In the genomic region with DNA sequence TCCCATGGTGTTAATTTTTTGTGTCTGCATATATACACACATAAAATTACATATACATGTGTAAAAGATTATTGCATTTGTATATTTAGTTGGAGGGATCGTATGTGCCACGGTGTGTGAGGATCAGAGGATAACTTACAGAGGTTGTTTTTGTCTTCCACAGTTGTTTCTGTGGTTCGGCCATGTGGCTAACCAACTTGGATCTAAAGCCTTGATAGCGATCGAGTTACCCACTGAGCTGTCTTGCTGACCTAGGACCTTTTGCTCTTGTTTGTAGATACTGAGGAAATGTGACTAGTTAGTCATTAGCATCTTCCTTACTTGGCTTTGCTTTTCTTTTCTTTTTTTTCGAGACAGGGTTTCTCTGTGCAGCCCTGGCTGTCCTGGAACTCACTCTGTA, we compare ENCODE assay signal across 22 mouse cellular contexts. TPM values are rescaled to one million over a fixed set of nuclear protein-coding genes. Genes with fewer than 3 reads are reported as not detected.
A peak's percentile ranks its signal among the peaks of the same experiment; 100 is the strongest.
DNase-seq lines count a peak whose midpoint lies in the region; ATAC-seq and TF ChIP-seq lines count a peak whose summit lies in the region.
"Had no signal": no experiment of that assay in that cellular context is flagged by ENCODE, and none has a peak within 500 bp of the region (broad histone marks: within the 10 kb centered on the region; RNA-seq: fewer than 3 reads in every experiment).

No protein-coding gene starts in this region.

- H3K4me1 ChIP-seq in liver, embryonic 12.5 days: peaks cover 96% of the 10 kb centered on the region
- H3K4me1 ChIP-seq in midbrain, postnatal 0 days (ENCODE audit: insufficient read depth, low read length): 0 out of 2 replicates have a peak, but pooled peaks cover 2% of the 10 kb centered on the region

- WGBS in liver, embryonic 12.5 days (ENCODE audit: insufficient replicate concordance): 49% methylated on average over 6 of the region's 6 CpGs
- WGBS in midbrain, postnatal 0 days: 95% methylated on average over 6 of the region's 6 CpGs

- no peak overlapping the region for H3K4me2 ChIP-seq in liver, embryonic 12.5 days
- H3K4me2 ChIP-seq in midbrain, postnatal 0 days (ENCODE audit: low read depth, low read length, poor library complexity, severe bottlenecking): no peak overlapping the region
- H3K4me2 ChIP-seq: forebrain, embryonic 13.5 days; hindbrain, embryonic 12.5 days had no signal

- H3K36me3 ChIP-seq in liver, embryonic 12.5 days: peaks cover 22% of the 10 kb centered on the region
- H3K36me3 ChIP-seq in midbrain, postnatal 0 days (ENCODE audit: insufficient read depth, low read length): no peaks in the 10 kb centered on the region

- DNase-seq in liver: no peak
- DNase-seq in CD4-positive helper T cell, adult 2 months (ENCODE audit: low read depth, low spot score): peak; percentile 71
- peak; percentile 76 for DNase-seq in induced T-regulatory cell, adult 2 months (ENCODE audit: low read depth)
- peak; percentile 39 for DNase-seq in naive thymus-derived CD4-positive, alpha-beta T cell, adult 2 months (ENCODE audit: low read depth)
- DNase-seq in left cerebral cortex, postnatal 4 days: no peak
- no peak for DNase-seq in midbrain, postnatal 0 days (ENCODE audit: low spot score)
- DNase-seq: adrenal gland, adult 8-10 months; adrenal gland, postnatal 36 days; cerebellum, adult 2 months; cerebellum, postnatal 10 days; gastrocnemius, postnatal 36 days; heart, adult 18-20 months; heart, postnatal 10 days; heart, postnatal 4 days had no signal

- no peaks in the 10 kb centered on the region for H3K9me3 ChIP-seq in liver, embryonic 12.5 days (replicated peaks)
- no peaks in the 10 kb centered on the region for H3K9me3 ChIP-seq in midbrain, postnatal 0 days (ENCODE audit: low read length)
- H3K9me3 ChIP-seq: embryonic facial prominence, embryonic 10.5 days; forebrain, embryonic 13.5 days; heart, embryonic 10.5 days; hindbrain, embryonic 12.5 days had no signal

- ATAC-seq in liver, embryonic 12.5 days: no peak
- ATAC-seq in midbrain, postnatal 0 days (ENCODE audit: low FRiP score): no peak
- ATAC-seq: forebrain, embryonic 13.5 days; hindbrain, embryonic 16.5 days had no signal

- TF ChIP-seq CTCF in midbrain, postnatal 0 days (IDR thresholded peaks at IDR 0.05): no peak

- no peak overlapping the region for H3K27ac ChIP-seq in liver, embryonic 12.5 days
- H3K27ac ChIP-seq in midbrain, postnatal 0 days (ENCODE audit: low read depth, low read length): no peak overlapping the region
- H3K27ac ChIP-seq: embryonic facial prominence, embryonic 10.5 days; forebrain, embryonic 13.5 days; heart, embryonic 10.5 days; hindbrain, embryonic 12.5 days had no signal

- intact Hi-C loops in left cerebral cortex, postnatal 4 days (cut with DNase I): no loop called here

- H3K4me3 ChIP-seq in liver, embryonic 12.5 days: no peak overlapping the region
- no peak overlapping the region for H3K4me3 ChIP-seq in midbrain, postnatal 0 days (ENCODE audit: low read depth, low read length)
- H3K4me3 ChIP-seq: embryonic facial prominence, embryonic 10.5 days; forebrain, embryonic 13.5 days; heart, embryonic 10.5 days; hindbrain, embryonic 12.5 days had no signal

- H3K27me3 ChIP-seq in liver, embryonic 12.5 days (replicated peaks): no peaks in the 10 kb centered on the region
- no peaks in the 10 kb centered on the region for H3K27me3 ChIP-seq in midbrain, postnatal 0 days (ENCODE audit: insufficient read depth, low read length)
- H3K27me3 ChIP-seq: CH12.LX; forebrain, embryonic 13.5 days; hindbrain, embryonic 12.5 days had no signal

- peak overlapping the region; percentile 1; the same call in 1 of the 2 replicates for H3K9ac ChIP-seq in liver, embryonic 12.5 days
- no peak overlapping the region for H3K9ac ChIP-seq in midbrain, postnatal 0 days (replicated peaks; ENCODE audit: low read length, poor library complexity, severe bottlenecking)
- H3K9ac ChIP-seq: forebrain, embryonic 13.5 days; hindbrain, embryonic 12.5 days had no signal

RNA-seq across cellular contexts. Expression of gene Srebf2, which starts 9.3 kb away (rescaled TPM):
- 96.9 and 99.4 TPM in 2 replicates for polyA plus RNA-seq in liver, embryonic 12.5 days (2016; fragmentation: Nextera tagmentation; extraction: Ambion mirVana)
- 100 to 1,000 TPM; 233 to 234 TPM for total RNA-seq in left cerebral cortex, postnatal 4 days (2021)
- 204 and 245 TPM in 2 replicates for total RNA-seq in midbrain, postnatal 0 days (2014; rRNA removed)
- polyA plus RNA-seq in midbrain, postnatal 0 days (2015; fragmentation: Nextera tagmentation; extraction: Ambion mirVana): 141 and 150 TPM in 2 replicates

RNA-seq across cellular contexts. Expression of gene Ccdc134, which starts 28.6 kb away (rescaled TPM):
- 12.2 TPM in 2 replicates for polyA plus RNA-seq in liver, embryonic 12.5 days (2016; fragmentation: Nextera tagmentation; extraction: Ambion mirVana)
- 10 to 100 TPM; 11.3 to 12.4 TPM for total RNA-seq in left cerebral cortex, postnatal 4 days (2021)
- 8.4 and 8.7 TPM in 2 replicates for total RNA-seq in midbrain, postnatal 0 days (2014; rRNA removed)
- 6.9 and 7.7 TPM in 2 replicates for polyA plus RNA-seq in midbrain, postnatal 0 days (2015; fragmentation: Nextera tagmentation; extraction: Ambion mirVana)

RNA-seq across cellular contexts. Expression of gene Shisa8, which starts 56.3 kb away (rescaled TPM):
- polyA plus RNA-seq in liver, embryonic 12.5 days (2016; fragmentation: Nextera tagmentation; extraction: Ambion mirVana): 0.31 and 0.37 TPM in 2 replicates
- 1 to 10 TPM; 1.5 to 2.0 TPM for total RNA-seq in left cerebral cortex, postnatal 4 days (2021)
- 6.5 and 7.6 TPM in 2 replicates for total RNA-seq in midbrain, postnatal 0 days (2014; rRNA removed)
- polyA plus RNA-seq in midbrain, postnatal 0 days (2015; fragmentation: Nextera tagmentation; extraction: Ambion mirVana): 1.6 and 2.2 TPM in 2 replicates
- total RNA-seq: gastrocnemius, adult 8-10 months; gastrocnemius, postnatal 36 days had no signal

Comparison
In these comparisons a context has a peak if more than half of its experiments do, and no peak if none do; other contexts are left out.
1. DNase-seq: peak in CD4-positive helper T cell, adult 2 months (single experiment), induced T-regulatory cell, adult 2 months (single experiment) and naive thymus-derived CD4-positive, alpha-beta T cell, adult 2 months (single experiment); none in liver (single experiment), left cerebral cortex, postnatal 4 days (single experiment) and midbrain, postnatal 0 days (single experiment).